Mouse (Mus musculus) embryonic fibroblast, embryonic 13.5 days (primary cell): Measurements from ENCODE around the gene Samd3.

ENCODE experiments used
- CTCF ChIP-seq: IDR thresholded peaks from 2 replicates; pipeline ENCODE4 v1.5.1; 2011; ENCODE audit warnings: mild to moderate bottlenecking, control low read depth, low read length, moderate library complexity, borderline replicate concordance; ENCODE audit not compliant: insufficient read depth
- POLR2A ChIP-seq: IDR thresholded peaks from 2 replicates; pipeline ENCODE4 v1.6.1; 2011; ENCODE audit warnings: low read depth, mild to moderate bottlenecking, control low read depth, low read length, moderate library complexity

GRCm38 (mm10) chr10:26226734-26227133 is 2.8 kb upstream of the Samd3 start:
- TF ChIP-seq POLR2A: no peak
- TF ChIP-seq CTCF: no peak
